ENCODE assay signal across 30 mouse cellular contexts in genomic region chr7:24687519-24687918, GRCm38 (mm10). TPM values are rescaled to one million over a fixed set of nuclear protein-coding genes. Genes with fewer than 3 reads are reported as not detected.
"Had no signal": no experiment of that assay in that cellular context is flagged by ENCODE, and none has a peak within 500 bp of the region (broad histone marks: within the 10 kb centered on the region; RNA-seq: fewer than 3 reads in every experiment).

No protein-coding gene starts in this region.

RNA-seq across cellular contexts. Expression of gene Tex101, which starts 11.0 kb away (rescaled TPM):
- polyA plus RNA-seq: limb, embryonic 10.5 days; limb, embryonic 11.5 days; limb, embryonic 12.5 days; limb, embryonic 13.5 days; limb, embryonic 14.5 days; limb, embryonic 15.5 days; liver, adult 2 months; liver, embryonic 11.5 days; liver, embryonic 12.5 days; liver, embryonic 13.5 days; liver, embryonic 14.5 days; liver, embryonic 16.5 days; liver, postnatal 0 days; lung, adult 2 months; lung, embryonic 14.5 days; lung, embryonic 15.5 days; lung, embryonic 16.5 days; lung, postnatal 0 days; macrophage; midbrain, embryonic 10.5 days; midbrain, embryonic 11.5 days; midbrain, embryonic 12.5 days; midbrain, embryonic 14.5 days; midbrain, embryonic 15.5 days; midbrain, embryonic 16.5 days; midbrain, postnatal 0 days; myocyte; neural tube, embryonic 11.5 days had no signal

RNA-seq across cellular contexts. Expression of gene BC049730, which starts 21.5 kb away (rescaled TPM):
- polyA plus RNA-seq: limb, embryonic 10.5 days; limb, embryonic 11.5 days; limb, embryonic 12.5 days; limb, embryonic 13.5 days; limb, embryonic 14.5 days; limb, embryonic 15.5 days; liver, adult 2 months; liver, embryonic 11.5 days; liver, embryonic 12.5 days; liver, embryonic 13.5 days; liver, embryonic 14.5 days; liver, embryonic 15.5 days; liver, embryonic 16.5 days; liver, postnatal 0 days; lung, adult 2 months; lung, embryonic 14.5 days; lung, embryonic 15.5 days; lung, embryonic 16.5 days; lung, postnatal 0 days; macrophage; midbrain, embryonic 10.5 days; midbrain, embryonic 11.5 days; midbrain, embryonic 12.5 days; midbrain, embryonic 13.5 days; midbrain, embryonic 14.5 days; midbrain, embryonic 15.5 days; midbrain, embryonic 16.5 days; midbrain, postnatal 0 days; myocyte; neural tube, embryonic 11.5 days had no signal

RNA-seq across cellular contexts. Expression of gene Gm4763, which starts 39.2 kb away (rescaled TPM):
- polyA plus RNA-seq: limb, embryonic 10.5 days; limb, embryonic 11.5 days; limb, embryonic 12.5 days; limb, embryonic 13.5 days; limb, embryonic 14.5 days; limb, embryonic 15.5 days; liver, adult 2 months; liver, embryonic 11.5 days; liver, embryonic 12.5 days; liver, embryonic 13.5 days; liver, embryonic 14.5 days; liver, embryonic 15.5 days; liver, embryonic 16.5 days; liver, postnatal 0 days; lung, adult 2 months; lung, embryonic 14.5 days; lung, embryonic 15.5 days; lung, embryonic 16.5 days; lung, postnatal 0 days; macrophage; midbrain, embryonic 10.5 days; midbrain, embryonic 11.5 days; midbrain, embryonic 12.5 days; midbrain, embryonic 13.5 days; midbrain, embryonic 14.5 days; midbrain, embryonic 15.5 days; midbrain, embryonic 16.5 days; midbrain, postnatal 0 days; myocyte; neural tube, embryonic 11.5 days had no signal

RNA-seq across cellular contexts. Expression of gene Lypd3, which starts 51.2 kb away (rescaled TPM):
- polyA plus RNA-seq: liver, adult 2 months; liver, embryonic 12.5 days; liver, embryonic 13.5 days; liver, embryonic 15.5 days; liver, postnatal 0 days; lung, postnatal 0 days; macrophage; midbrain, embryonic 13.5 days; myocyte had no signal
